Mouse (Mus musculus): Measurements from ENCODE around the gene A930018P22Rik.
"Not testable (repeated sequence)": the region's sequence is repeated elsewhere in the genome, so short reads cannot be mapped to it uniquely, and the experiment has no call there.

The A930018P22Rik gene

GRCm38 (mm10) chr2:104117173-104117572, 5.4 kb upstream of the A930018P22Rik start:
- in situ Hi-C loops (cut with MboI, MseI): not testable (repeated sequence)

GRCm38 (mm10) chr2:104119097-104119496, 3.5 kb upstream of the A930018P22Rik start:
- in situ Hi-C loops (cut with MboI, MseI): no loop called here

DNA sequence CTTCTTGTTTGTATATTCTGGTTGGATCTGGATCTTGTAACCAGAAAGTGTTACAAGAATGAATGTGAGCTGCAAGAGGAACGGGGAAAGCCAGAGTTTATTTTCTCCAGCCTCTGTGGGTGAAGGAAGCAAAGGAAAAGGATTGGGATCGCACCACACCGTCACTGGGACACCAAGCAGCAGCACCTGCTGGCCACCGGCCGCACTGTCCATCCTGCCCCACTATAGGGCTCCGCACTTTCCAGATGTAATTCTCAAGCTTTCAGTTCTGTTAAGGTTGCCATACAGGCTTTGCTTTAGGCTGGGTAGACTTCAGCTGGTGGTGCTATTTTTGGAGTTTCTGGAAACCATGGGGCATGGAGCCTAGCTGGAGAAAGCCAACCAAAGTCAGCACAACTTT, 2.3 kb upstream of the A930018P22Rik start:
- in situ Hi-C loops (cut with MboI, MseI): no loop called here

GRCm38 (mm10) chr2:104121681-104122504, 676 bp upstream of the A930018P22Rik start:
- in situ Hi-C loops (cut with MboI, MseI): no loop called here

GRCm38 (mm10) chr2:104123540-104123939, 971 bp downstream of the A930018P22Rik start:
- in situ Hi-C loops (cut with MboI, MseI): no loop called here

- in situ Hi-C loops (cut with MboI, MseI): no loop called here
These were observed 1.5 kb downstream of the A930018P22Rik start for GRCm38 (mm10) chr2:104124071-104124470.

DNA sequence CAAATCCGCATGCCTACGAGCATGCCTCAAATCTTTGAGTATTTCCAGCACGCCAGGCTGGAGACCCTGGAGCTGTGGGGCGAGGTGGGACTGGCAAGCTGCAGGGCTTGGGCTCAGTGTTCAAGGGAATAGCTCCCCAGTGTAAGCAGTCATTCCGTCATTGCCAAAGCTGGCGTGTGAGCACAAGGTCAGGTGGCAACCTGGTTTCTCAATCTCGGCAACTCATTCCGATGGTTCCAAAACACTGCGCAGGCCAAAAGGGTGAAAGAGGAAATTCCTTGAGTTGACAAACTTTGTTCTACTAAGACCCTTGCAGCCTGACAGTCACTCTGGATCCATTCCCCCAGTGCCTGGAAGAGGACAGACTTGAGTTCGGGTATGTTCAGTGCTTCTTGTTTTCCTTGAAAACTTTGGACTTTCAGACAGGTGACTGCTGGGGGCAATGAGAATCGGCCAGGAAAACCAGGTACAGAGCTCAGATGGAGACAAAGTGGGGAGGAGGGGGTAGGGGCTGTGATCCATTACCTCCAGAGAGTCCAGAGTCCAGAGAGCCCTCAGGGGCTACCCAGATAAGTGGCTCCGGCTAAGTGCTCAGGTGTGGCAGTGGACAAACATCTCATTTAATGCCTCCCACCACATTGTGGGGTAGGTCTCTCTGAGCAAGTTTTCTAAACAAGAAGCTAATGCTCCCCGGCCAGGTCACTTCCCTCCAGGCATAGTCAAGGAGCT, 6.4 kb downstream of the A930018P22Rik start:
- in situ Hi-C loops (cut with MboI, MseI): loop anchor here (5.0 kb wide), 1 partner anchor 283 kb away; the partner anchor contains the start of gene D430041D05Rik

- in situ Hi-C loops (cut with MboI, MseI): no loop called here
These were observed 7.6 kb downstream of the A930018P22Rik start for GRCm38 (mm10) chr2:104130165-104130564.

DNA sequence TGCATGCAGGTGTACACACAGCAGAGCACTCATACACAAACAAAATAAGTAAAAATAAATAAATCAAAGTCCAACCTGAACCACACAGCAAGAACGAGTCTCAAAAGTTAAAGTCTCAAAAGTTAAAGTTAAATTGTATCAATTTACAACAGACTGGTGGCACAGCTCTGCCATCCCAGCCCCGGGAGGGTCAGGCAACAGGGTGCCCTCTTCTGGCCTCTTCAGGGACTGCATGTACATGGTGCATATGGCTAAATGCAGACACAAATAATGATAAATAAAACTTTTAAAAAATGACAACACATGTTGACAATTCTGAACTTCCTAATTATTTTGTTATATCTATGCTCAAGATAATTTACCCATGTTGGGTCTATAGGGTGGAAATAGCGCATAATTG, 8.4 kb downstream of the A930018P22Rik start:
- in situ Hi-C loops (cut with MboI, MseI): no loop called here

DNA sequence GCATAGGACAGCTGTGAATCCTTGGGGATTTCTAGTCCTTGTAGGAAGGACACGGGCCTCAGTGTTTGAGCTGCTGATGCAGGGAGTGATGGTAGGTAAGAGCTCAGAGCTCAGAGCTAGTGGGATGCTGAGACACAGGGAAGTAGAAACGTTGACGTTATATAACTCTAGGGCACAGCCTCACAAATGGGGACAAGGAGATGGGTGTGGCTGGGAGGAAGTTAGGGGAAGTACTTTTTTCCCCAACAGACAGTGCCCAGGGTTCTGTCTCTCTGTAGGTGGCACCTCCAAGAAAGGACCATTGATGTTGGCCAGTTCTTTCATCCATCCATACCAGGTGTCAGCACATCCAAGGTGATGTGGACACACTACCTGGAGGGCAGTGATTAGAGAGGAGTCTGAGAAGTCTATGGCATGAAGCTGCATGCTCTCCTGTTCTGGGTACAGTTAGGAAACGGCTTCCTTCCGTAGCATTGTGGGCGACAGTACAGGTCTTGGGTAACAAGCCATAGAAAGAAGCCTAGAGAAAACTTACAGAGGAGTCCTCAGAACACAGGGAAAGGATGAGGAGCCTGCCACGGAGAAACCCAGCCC, 9.8 kb downstream of the A930018P22Rik start:
- in situ Hi-C loops (cut with MboI, MseI): no loop called here

DNA sequence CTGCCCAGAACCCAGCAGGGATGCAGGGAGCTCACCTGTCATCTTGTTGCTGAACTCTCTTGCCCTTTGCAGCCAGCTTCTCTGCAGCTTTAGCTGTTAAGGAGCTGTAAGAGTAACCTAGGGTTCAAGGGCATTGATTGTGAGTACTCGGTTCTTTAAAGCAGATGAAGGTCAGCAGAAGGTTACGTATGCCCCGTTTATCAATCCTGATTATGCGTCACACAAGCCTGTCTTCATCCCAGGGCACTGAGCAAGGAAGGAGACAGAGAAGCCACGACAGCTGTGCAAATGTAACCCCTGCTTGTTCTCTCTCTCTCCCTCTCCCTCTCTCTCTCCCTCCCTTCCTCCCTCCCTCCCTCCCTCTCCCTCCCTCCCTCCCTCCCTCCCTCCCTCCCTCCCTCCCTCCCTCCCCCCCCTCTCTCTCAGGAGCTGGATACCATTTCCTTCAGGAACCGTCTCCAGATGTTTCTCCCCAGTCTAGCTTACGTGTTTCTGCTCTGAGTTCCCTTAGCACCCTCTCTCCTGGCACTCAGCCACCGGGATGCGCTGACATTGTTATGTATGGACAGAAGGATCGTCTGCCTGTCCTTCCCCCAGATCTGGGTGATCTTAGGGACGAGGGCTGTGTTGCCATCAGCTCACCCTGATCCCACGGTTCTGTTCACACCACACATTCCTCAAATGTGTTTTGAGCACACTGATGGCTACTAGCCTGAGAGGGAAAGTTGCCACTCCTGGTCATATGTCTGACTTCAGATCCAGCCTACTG, 10.7 kb downstream of the A930018P22Rik start:
- in situ Hi-C loops (cut with MboI, MseI): no loop called here

DNA sequence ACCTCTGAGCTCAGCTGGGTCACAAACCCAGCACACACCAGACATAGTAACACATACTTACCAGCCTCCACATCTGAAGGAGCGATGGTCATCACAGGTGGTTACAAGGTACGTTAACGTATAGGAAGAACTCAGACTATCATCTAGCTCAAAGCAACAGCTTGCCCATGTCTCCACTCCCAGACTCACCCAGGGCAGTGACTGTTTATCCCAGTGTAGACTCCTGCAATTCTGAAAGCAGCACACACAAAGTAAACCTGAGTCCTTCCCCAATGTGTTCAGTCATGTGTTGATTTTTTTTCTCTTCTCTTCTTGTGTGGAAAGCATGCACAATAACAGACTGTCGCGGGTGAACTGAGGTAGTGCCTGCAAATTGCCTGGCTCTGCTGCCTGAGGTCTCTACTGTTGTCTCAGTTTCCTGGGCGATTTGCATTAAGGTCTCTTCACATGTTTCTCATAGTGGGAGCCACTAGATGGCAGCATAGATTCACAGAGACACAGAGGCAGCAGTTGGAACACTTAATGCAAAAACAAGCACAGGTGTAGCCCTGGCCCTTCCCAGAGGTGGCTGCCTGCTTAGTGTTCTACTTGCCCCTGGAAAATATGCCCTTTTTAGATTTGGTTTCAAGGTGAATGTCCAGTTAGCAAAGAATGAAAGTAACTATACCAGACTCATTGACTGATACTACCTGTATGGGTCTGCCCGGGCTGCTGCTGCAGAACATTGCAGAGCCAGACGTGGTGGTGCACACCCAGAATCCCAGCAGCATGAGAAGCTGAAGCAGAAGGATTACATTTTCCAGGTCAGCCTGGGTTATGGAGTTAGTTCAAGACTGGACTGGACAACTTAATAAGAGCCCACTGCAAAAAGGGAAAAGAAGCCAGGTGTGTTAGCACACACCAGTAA, 11.8 kb downstream of the A930018P22Rik start:
- in situ Hi-C loops (cut with MboI, MseI): no loop called here

DNA sequence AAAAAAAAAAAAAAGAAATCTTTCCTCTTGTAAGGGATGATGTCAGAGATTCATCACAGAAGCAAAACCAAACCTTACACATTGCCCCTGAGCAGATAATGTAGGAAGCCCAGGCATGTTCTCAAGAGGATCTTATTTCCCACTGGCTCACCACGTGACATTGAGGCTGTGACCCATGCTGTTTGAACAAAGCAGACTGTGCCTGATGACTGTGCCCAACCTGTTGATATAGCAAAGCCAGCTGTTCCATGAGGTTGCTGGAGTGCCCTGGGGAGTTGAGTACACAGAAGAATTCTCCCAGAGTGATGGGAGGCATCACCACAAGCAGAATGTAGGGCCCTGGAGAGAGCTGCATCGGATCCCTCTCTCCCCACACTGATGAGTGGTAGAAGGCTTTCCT, 13.4 kb downstream of the A930018P22Rik start:
- in situ Hi-C loops (cut with MboI, MseI): no loop called here

DNA sequence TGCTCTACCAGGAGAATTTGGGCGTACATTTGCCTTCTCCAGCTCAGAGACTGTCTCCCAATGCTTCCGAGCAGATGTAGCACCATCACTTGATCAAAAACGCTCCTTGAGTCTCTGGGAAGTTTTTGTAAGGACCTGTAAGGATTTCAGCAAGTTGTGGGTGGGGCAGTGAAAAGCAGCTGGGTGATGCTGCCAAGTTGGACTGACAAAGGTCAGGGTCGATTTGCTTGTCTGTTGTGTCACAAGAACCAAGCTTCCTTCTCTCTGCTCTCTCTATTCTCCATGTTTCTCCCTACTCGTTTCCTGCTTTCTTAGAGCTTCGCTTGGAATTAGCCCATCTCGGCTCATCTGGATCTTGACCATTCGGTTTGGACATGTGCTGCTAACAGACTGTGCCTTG, 19.6 kb downstream of the A930018P22Rik start:
- in situ Hi-C loops (cut with MboI, MseI): loop anchor here (10.0 kb wide), 1 partner anchor 433 kb away; no protein-coding TSS in a partner anchor

- in situ Hi-C loops (cut with MboI, MseI): loop anchor here (10.0 kb wide), 1 partner anchor 431 kb away; no protein-coding TSS in a partner anchor
These were observed 21.4 kb downstream of the A930018P22Rik start for GRCm38 (mm10) chr2:104144004-104144403.

DNA sequence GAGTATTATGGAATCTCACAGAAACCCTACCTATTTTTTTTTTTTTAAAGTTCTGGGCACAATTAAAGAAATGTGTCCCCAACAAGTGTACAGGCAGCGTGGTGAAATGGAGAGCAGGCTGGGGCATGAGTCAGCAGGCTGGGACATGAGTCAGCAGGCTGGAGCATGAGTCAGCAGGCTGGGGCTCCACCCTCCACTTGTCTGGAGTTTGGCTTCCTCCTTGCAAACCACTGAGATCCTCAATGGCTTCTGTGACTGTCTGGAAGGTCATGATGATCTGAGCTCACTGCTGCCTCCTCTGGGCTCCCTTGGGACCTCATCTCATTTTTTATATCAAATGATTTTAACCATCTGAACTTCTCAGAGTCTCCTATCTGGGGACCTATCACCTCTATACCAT, 23.4 kb downstream of the A930018P22Rik start:
- in situ Hi-C loops (cut with MboI, MseI): loop anchor here (10.0 kb wide), 1 partner anchor 429 kb away; no protein-coding TSS in a partner anchor

- in situ Hi-C loops (cut with MboI, MseI): loop anchor here (10.0 kb wide), 1 partner anchor 427 kb away; no protein-coding TSS in a partner anchor
These were observed 25.5 kb downstream of the A930018P22Rik start for GRCm38 (mm10) chr2:104147910-104148561.

DNA sequence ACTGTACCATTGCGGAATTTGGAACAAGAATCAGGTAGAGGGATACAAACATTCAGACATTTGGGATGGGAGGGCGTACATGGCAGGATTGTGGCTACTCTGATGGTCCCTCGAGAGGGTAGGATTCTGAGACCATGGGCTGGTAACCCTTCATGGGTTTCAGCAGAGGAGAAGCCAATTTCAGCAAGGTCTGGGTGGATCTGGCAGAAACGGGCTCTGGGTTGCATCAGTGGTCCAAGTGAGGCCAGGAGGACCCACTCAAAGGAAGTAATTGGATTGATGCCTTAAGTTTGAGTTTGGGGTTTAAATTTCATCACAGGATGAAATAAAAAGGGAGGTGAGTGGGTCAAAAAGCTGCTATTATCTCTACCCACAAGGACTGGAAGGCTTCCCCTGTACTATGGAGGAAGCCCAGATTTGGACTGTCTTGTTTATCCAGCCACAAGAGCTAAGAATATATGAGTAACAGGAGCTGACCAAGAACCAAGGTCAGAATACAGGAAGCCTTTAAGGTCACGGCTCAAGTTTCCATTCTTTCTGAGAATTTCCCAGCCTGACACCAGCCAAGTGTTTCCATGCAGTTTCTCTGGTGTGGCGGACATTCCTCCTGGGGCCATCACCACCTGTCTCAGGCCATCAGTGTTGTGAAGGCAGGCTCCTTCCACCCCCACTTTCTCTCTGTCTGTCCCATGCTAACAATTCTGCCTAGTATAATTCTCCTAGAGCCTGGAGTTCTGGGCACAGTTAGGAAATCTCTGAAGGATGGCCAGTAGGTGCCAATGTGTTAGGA, 28.2 kb downstream of the A930018P22Rik start:
- in situ Hi-C loops (cut with MboI, MseI): no loop called here

DNA sequence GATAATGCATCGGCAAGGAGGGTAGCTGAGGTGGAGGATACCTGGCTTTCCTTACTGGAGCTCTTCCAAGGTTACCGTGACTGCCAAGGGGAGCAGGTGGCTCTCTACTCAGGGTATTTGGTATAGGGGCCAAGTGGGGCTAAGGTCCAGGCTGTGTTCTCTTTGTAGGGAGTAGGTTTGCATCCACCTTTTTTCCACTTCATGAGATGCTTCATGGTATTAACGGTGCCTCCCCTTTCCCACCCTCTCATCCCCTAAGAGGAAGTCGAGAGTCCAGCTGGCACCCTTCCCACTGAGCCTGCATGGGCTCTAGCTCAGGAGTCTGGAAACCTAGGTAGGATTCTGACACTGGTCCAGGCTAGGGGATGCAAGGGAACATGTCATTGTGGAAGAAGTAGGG, 30.8 kb downstream of the A930018P22Rik start:
- in situ Hi-C loops (cut with MboI, MseI): no loop called here
